Mouse (Mus musculus): ENCODE data around the gene Nom1. TPM values are rescaled to one million over a fixed set of nuclear protein-coding genes. Genes with fewer than 3 reads are reported as not detected.

Gene Nom1
- polyA plus RNA-seq, 1 experiment, result 21.1 TPM

DNA sequence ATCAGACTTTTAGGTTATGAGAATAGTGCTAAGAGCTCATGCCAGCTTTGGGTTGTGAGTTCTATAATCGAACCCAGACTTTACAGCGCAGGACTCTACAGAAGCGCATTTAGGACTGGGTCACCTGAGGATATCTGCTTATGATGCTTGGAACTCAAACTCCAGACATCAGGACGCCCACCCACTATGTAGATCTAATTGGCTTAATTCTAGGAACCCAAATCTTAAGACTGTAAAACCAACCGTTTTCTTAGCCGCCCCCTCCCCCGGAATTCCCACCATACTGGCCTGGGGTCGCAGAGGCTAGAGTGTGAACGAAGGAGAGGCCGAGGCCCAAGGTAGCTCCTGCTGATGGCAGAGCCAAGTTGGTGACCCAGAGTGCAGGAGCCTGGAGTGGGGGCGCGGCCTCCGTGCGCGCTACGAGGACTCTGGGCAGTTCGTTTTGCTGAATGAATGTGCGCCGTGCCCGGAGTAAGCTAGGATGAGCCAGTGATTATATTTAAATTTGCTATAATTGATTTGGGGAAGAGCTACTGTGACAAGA lies 36.5 kb downstream of the Nom1 start:
- DNase-seq (ENCODE audit: low spot score), result no peak

DNA sequence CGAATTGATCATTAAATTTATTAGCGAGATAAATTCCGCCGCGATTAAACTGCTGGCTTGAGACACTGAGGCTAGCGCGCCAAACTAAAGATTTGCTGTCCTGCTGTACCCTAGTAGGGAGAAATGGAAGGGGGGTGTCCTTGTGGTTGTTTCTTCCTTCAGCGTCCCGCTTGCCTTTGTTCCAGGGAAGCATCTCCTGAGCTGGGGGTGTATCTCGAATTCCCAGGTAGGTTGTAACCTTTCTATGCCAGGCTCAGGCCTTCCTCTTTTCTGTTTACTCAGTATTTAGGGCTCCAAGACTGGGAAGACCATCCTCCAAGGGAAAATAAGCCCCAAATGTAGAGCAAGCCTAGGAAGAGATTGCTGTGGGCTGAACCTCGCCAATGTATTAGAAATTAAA lies 36.9 kb downstream of the Nom1 start:
- DNase-seq (ENCODE audit: low spot score), result no peak

DNA sequence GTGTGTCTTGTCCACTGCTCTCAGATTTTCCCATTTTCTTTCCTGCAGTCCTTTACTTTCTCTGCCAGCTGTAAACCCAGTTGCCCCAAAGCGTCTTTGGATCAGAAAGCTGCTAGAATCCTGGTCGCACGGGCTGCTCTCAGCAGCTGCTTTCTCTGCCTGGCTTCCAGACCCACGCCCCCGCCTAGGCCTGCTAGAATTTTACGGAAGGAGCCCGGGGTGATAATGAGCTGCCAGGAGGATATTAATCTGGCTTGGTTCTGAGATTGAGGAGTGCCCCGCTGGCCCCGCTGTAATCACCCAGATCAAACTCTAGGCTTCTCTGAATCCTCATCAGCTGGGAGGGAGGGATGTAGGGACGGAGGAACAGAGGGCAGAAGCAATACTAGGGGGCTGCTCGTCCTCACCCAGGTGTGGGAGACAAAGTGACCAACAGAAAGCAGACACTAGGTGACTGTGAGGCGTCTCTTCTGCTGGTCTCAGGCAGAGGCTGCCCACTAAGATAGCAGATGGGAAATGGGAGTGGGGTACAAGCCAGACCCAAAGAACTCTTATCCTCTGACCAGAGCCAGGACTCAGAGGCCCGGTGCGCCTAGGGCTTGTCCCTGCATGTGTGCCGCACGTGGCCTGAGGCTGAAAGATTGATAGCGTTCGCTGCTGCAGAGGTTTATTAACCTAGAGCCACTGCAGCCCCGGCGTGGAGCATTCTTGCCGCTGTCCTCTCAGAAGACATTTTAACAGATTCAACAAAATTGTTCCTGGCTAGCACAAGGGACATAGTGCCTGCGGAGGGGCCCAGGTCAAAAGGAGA lies 37.6 kb downstream of the Nom1 start:
- DNase-seq (ENCODE audit: low spot score), result no peak

DNA sequence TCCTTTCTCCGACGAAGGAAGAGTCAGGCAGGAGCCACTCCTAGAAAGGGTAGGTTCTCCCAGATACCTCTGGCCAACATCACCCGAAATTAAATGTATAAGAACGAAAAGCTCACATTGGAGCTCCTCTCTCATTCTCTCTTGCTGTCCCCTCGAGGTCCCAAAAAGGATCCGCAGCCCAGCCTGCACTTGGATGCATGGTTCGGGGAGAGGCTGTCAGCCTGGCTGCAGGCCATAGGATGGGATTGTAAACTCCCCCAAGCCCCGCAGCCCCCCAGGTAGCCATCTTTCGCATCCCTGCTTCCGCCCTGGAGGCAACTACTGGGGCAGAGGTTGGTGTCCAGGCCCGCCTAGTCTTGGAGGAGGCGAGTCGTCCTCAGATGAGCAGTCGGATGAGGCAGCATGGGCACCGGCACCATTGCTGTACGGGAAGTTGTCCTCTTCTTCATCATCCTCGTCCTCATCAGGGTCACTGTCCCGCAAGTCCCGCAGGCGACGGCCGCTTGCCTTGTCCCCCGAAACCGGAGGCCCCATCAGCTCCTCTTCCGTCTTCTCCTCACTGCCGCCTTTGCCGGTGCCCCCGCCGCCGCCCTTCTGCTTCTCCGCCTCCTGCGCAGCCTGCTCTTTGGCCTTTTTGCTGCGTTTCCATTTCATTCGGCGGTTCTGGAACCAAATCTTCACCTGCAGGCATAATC lies 39.2 kb downstream of the Nom1 start:
- DNase-seq (ENCODE audit: low spot score), result no peak

DNA sequence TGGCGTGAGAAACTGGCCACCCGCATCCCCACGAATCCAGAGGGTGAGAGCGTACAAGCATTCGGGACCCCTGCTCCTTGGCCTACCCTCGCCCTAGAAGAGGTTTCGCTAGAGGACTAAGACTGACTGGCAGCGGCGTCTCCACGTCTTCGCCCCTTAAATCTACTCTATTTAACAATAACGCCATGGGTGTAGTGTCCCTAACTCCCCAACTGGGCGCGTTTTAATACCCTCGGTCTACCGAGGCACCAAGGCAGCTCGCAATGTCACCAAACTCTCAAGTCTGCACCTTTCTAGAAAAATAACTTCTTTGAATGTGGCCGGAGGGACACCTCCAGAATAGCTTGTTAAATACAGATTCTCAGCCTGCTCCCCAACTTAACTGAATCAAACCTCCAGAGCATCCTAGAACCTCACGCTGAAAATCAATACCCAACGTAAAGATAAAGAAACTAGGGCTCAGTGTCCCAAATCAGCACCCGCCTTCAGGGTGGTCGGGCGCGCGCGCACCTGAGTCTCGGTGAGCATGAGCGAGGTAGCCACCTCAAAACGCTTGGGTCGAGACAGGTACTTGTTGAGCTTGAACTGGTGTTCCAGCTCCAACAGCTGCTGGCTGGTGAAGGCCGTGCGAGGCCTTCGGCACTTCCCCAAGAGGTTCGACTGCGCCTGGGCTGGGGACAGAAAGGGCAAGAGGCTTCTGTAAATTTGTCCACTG lies 39.9 kb downstream of the Nom1 start:
- DNase-seq (ENCODE audit: low spot score), result no peak

DNA sequence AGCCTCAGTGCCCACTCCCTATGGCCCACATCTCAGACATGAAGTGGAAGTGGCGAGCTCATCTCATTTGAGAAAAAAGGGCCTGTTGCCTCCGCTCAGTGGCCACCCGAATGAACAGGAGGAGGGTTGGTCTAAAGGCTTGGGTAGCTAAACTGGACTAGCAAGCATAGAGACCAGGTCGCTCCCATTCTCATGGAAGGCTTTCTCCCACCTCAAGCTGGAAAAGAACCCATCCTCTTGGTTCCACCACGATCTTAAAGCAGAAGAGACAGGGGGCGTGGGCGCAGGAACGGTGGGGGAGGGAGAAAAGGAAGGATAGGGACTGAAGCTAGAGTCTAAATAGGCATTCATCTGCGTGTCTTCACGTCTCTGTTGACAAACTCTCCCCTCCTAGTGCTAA lies 40.6 kb downstream of the Nom1 start:
- DNase-seq (ENCODE audit: low spot score), result no peak

DNA sequence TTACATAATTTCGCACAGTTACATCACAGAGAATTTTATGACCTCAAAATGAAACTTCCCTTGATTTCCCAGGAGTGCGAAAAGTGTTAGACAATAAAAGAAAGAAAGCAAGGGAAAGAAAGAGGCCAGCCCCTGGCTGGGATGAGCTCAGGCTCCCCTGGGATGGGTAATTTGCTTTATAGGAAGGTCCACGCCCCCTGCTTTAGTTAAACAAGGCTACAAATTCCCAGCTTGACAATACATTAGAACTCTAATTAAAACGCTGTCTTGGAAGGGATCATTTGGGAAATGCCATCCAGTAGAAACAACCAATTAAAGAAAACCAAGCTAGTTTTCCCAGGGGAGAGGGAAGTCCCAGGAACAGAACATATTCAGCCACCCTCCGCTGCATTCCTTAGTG lies 41.1 kb downstream of the Nom1 start:
- no peak for DNase-seq (ENCODE audit: low spot score)

DNA sequence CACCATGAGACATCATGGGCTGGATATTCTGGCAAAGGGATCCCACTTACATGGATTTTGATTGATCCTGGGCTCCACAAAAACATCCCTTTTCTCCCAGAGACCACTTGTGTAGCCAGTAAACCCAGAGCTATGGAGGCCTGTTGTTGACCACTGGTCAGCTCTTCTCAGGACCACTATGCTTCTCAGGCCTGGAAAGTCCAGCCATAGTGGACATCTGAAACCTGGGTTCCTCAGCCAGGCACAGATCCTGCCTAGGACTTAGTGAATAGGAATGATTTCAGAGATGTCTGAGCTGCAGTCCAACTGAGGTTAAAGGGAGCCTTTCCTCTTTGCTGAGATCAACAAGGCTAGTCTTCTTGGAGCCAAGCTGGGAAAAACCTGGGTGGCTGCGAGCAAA lies 41.6 kb downstream of the Nom1 start:
- DNase-seq (ENCODE audit: low spot score), result no peak

DNA sequence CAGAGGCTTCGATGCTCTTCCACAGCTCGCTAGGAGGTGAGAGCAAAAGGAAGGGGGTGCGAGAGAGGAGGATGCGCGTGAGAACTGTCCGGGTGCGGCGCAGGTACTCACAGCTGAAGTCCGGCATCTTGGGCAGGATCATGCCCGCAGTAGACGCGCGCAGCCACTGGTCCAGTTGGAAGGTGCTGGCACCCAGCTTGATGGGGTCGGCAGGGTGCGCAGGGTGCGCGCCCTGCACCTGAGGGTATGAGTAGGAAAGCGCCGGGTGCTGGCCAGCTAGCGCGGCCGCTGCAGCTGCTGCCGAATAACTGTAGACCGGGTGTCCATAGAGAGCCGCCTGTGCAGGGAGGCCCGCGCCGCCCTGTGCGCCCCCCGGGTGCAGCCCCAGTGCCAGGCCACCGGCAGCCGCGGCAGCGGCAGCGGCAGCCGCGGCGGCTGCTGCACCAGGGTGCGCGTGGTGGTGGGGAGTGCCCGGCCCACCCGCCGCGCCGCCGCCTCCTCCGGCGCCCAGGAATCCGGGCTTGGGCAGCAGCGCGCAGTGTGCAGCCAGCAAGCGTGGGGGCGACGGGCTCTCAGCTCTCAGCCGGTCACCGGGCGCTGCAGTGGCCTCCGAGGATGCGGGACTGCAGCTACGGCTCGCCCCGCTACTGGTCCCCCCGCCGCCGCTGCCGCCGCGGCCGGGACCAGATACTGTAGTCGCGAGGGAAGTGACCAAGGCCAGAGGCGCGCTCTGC lies 43.2 kb downstream of the Nom1 start:
- no peak for DNase-seq (ENCODE audit: low spot score)

DNA sequence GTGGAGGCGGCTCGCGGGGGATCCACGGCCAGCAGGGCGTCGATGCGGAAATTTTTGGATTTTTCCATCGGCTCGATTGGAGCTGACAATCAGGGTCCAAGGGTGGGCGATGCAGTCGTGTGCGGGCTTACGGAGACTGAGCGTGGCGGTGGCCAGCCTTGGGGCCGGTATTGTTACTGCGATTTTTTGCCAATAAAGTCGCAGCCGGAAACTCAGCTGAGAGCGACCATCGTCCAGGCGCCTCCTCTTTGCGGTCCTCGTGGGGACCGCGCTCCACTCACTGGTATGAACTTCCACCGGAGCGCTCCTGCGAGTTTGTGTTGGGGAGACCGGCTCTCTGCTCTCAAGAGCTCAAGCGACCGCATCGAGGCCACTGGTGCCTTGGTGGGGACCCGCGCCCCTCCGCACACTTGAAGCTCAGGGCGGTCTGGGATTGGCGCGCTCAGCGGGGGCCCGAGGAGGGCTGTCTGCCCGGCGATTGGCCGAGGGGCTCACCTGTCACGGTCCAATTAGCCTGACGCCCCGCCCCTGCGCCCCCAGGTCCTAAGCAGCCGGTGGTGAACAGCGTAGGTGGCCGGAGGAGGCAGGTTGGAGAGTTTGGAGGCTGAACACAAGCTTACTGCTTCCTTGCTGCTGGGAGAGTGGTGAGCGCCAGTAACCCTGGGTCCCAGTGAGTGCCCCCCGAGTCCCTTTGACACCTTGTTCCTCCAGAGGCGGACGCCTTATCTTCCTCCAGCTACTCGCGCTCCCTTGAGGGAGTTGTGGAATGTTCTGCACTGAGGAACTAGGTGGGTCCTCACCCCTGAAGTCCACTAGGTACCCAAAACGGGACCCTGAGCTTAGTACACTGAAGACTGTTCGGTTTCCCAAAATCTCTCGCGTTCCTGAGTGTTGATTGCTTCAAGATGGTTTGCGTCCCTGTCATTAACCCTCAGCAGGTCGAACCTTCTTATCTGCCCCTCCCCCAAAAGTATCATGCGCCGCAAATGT lies 44.0 kb downstream of the Nom1 start, which contains the start of gene Mnx1:
Mnx1 (minus strand) TSS at position 263 of the 990 bp plus-strand sequence.
- DNase-seq (ENCODE audit: low spot score), result no peak

DNA sequence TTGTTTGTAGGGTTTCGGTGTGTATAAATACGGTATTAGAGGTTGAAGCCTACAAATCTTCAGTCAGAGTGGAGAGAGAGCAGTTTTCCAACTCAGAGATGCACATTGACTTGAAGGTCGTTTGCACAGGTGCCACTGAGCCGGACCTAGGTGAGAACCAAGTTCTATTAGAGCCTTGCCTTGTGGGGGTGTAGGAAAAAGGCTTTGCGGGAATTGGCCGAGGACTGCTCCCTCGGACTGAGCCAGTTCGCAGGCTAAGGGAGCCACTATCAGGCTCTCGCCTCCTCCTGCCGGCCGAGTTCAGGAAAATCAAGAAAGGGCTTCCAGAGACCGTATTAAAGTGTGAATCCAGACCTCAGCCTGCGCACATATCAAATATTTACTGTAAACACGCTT lies 44.7 kb downstream of the Nom1 start:
- no peak for DNase-seq (ENCODE audit: low spot score)

DNA sequence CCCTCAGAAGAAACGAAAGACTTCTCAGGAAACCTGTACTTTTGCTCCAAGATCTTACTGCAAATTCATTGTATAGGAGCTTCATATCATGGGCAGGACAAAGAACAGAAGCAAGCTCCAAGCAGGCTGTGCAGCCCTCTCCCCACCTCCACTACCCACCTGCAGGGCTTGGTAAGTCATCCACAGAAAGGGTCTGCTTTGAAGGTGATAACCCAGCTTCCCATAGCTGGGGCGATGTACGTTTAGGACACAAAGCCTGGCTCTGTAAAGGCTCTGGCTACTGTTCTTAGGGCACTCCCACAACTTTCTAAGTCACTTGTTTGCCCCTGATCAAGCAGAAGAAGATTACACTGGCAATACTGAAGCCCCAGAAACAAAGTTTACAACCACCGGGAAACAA lies 49.3 kb downstream of the Nom1 start:
- no peak for DNase-seq (ENCODE audit: low spot score)

DNA sequence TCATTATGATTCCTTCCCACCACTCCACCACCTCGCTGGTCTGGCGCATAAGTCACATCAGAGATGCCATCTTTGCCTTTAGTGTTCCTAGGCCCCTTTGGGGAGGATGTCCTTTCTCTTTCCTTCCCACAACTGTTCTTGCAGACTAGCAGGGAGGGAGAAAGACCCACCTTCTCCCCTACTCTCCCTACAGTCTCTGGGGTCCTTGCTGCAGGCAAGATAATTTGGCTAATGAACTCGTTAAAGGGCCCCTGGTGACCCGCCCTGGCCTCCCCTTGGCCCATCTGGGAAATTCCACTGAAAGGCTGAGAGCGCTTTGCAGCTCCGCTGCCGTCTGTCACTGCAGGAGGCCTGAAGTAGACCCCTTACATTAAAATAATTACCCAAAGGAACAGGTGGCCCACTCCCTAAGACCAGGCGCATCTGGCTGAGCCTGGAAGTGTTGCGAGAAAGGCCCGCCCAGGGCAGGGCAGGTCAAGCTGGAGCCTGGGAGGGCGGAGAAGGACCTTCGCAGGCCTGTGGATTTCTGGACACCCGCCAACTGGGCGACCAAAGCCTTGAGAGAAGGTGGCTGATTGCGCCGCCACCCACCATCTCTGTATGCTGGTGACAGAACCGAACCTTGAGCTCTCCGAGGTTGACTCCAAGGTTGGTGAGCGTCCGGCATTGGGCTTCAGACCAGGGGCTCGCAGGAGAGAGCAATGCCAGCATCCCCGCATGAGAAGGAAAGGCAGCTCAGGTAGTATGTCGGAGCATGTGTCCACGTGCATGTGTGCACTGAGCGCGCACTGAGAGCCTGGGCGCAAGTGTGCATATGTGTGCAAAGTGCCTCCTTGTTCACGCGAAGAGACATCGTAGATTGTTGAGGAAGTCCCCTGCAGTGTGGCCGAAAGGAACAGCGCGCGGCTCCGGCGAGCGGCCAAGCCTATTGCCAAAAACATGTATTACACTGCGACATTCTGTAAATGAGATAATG lies 50.8 kb downstream of the Nom1 start:
- no peak for DNase-seq (ENCODE audit: low spot score)

DNA sequence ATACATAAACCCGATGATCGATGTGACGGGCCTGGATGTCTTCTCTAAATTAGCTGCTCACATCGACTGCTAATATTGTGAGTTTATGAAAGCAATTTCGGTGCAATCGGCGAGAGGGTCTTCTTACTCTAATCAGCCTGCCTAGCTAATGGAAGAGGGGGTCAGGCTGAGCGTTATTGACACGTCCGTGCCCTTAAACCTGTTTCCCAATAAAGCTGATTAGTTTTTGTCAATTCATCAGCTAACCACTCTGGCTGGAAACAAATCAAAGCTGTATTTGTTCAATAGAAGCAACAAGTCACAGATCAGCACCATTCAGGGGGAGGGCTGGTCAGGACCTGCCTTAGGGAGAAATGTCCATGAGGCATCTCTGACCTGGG lies 51.5 kb downstream of the Nom1 start:
- DNase-seq (ENCODE audit: low spot score), result no peak

DNA sequence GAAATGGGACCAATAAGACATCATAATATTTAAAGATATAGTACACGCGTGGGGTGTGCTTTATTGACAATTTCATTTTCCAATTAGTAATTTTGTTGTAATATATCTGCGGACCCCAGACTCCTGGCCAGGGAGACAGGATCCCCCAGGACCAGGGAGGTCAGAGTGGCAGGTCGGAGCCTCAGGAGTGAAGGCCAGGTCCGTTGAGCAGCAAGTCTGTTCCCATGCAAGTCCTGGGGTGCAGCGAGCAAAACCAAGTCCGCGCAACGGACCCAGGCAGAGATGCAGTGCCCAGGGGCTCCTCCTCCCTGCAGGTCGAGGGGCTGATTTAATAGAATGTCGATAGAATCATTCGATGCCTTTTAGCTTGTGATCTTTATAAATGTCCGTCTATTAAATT lies 52.9 kb downstream of the Nom1 start:
- no peak for DNase-seq (ENCODE audit: low spot score)

DNA sequence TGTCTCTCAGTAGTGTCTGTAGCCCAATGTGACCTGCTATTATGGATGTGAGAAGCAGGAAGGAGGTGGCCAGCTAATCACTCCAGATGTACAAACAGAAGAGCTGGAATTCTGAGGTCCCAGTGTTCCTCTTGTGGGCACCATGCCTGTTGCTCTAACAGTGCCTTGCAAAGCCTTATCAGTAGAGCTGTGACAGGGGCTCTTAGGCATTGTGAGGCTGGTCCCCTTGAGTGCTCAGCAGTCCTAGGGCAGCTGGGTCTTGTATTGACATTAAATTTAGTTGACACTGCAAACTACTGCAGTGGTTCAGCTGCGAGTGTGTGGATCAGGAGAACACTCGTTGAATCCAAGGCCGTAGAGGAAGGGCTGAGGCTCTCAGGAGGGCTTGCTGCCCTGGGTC lies 72.5 kb downstream of the Nom1 start:
- no peak for DNase-seq (ENCODE audit: low spot score)

All from urinary bladder, adult 2 months (tissue).